Mouse (Mus musculus) layer of hippocampus, postnatal 10 days (tissue): ENCODE data around the gene Cox15. TPM values are rescaled to one million over a fixed set of nuclear protein-coding genes. Genes with fewer than 3 reads are reported as not detected.
A peak's percentile ranks its signal among the peaks of the same experiment; 100 is the strongest.

ENCODE experiments used
- DNase-seq, 2 experiments: peaks; one replicate each; pipeline ENCODE4 v3.0.0; 2021; ENCODE audit warnings: low spot score in 2 of 2
- total RNA-seq, 2 experiments: library from RNA; stranded (reverse); gene quantifications; 2 replicates each; pipeline ENCODE4 v1.2.3; 2021

Cox15 gene
- total RNA-seq, 2 experiments from 2014 or later, result 17.9 to 20.6 TPM

GRCm38 (mm10) chr19:43761543-43762256 lies 8.9 kb upstream of the Cox15 start:
- no peak for DNase-seq

GRCm38 (mm10) chr19:43760504-43760903 lies 7.7 kb upstream of the Cox15 start:
- peak; percentile 67 to 69 for DNase-seq

DNA sequence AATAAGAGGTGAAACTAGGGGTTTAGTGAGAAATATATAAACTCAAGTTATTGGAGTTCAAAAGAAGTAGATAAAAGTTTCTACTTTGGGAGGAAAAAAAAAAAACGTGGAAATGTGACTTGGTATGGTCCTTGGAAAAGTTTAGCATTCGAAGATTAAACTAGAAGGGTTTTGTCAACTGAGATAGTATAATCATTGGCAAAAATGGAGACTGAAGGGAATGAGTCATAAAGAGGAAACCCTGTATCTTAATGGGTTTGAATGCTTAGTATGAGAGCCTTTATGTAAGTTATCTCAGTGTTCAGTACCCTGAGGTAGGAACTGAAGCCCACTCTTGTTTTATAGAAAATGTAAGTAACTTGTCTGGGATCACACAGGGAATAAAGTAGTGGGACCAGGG lies 2.1 kb upstream of the Cox15 start:
- DNase-seq, result no peak

DNA sequence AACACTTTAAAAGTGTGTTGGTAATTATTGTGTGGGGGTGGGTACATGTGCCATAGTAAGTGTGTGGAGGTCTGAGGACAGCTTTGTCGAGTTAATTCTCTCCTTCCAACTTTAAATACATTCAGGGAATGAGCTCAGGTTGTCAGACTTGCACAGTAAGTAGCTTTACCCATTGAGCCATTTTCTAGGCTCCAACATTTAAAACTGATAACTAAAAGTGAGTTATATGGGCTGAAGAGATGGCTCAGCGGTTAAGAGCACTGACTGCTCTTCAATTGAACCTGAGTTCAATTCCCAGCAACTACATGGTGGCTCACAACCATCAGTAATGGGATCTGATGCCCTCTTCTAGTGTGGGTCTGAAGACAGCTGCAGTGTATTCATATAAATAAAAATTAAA lies 1.4 kb upstream of the Cox15 start:
- no peak for DNase-seq

- DNase-seq, result peak; percentile 91 to 93
Measured at GRCm38 (mm10) chr19:43753226-43753835, 531 bp upstream of the Cox15 start.

DNA sequence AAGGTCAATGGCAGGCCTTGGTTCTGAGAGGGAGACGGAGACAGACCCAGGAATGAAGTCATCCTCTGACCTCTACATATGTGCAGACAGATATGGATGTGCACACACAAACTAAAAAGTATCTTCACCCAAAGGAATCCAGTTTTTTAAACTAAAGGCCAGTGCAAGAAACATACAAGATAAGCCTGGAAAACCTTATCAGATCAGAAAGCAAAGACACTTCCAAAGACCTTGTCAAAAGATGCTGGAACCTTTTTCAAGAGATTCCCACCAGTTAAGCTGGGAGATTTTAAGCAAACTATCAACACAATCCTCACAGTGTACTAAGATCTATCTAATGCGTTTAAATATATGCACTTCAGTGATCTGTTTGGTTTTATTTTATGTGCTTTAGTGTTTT lies 2.8 kb downstream of the Cox15 start:
- no peak for DNase-seq

- DNase-seq, result peak in 1 of 2 experiments; percentile 4
Measured at GRCm38 (mm10) chr19:43747877-43748276, 4.9 kb downstream of the Cox15 start.

- DNase-seq, result no peak
Measured at GRCm38 (mm10) chr19:43745740-43746139, 7.1 kb downstream of the Cox15 start.

DNA sequence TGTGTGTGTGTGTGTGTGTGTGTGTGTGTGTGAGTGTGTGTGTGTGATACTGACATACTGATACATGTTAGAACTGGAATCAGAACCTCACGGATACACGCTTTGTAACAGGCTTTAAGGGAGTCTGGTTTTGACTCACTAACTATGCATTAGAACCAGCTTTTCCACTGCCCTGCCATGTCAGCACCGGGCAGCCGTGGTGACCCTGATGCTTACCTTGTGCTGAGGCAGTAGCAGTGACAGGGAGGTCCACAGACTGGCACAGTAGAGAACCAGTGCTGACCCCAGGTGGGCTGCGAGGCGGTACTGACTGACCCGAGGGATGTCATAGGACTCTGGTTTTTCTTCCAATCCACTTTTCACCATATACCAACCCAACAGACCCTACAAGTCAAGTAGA lies 9.4 kb downstream of the Cox15 start:
- DNase-seq, result no peak

- no peak for DNase-seq
Measured at GRCm38 (mm10) chr19:43738409-43738808, 14.4 kb downstream of the Cox15 start.

- DNase-seq, result no peak
Measured at GRCm38 (mm10) chr19:43731157-43731556, 21.6 kb downstream of the Cox15 start.

DNA sequence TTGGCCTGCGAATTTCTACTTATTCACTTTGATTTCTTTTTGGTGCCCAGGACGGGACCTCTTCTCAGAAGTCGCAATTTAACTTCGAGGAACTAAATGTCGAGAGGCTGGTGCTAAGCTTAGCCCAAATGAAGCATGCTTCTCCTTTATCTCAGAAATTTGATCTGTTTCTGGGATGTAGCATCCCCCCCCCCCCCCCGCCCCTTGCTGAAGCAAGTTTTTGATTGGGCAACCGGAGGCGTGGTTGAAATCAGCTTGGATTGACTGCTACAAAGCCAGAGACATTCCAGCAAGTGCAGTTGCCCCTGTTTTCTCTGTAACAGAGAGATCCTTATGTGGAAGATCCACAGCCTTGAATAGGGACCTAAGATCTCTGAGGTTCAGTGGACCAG lies 22.8 kb downstream of the Cox15 start:
- DNase-seq, result no peak

DNA sequence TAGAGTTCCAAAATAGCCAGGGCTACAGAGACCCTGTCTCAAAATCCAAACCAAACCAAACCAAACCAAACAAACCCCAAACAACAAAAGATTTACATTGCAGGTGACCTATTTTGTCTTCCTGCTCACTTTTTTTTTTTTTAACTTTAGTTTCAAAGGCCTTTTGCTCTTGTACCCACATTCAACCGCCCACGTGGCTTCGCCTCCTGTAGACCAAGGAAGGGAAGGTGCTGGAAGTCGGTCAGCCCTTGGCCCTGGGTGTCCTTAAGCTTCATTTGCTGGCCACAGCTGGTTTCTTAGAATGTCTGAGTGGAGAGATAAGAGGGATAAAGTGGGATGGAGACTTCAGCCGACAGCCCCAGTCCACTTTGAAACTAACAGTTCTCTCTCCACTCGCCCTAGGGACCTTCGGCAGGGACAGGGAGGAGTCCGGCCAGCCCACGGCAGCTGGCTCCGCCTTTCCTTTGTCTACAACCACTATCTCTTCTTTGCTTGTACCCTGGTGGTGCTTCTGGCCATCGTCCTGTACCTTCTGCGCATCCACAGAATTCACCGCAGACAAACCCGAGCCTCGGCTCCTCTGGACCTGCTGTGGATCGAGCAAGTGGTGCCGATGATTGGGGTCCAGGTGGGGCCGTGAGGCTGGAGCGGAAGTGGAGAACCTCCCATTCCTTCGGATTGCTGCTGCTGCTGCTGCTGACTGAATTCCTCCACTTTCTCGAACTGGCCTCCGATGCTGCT lies 23.3 kb downstream of the Cox15 start:
- no peak for DNase-seq

- no peak for DNase-seq
Measured at GRCm38 (mm10) chr19:43726510-43727146, 26.2 kb downstream of the Cox15 start.

GRCm38 (mm10) chr19:43724821-43725220 lies 28.0 kb downstream of the Cox15 start:
- no peak for DNase-seq

GRCm38 (mm10) chr19:43724194-43724593 lies 28.6 kb downstream of the Cox15 start:
- DNase-seq, result no peak

- DNase-seq, result no peak
Measured at GRCm38 (mm10) chr19:43723501-43723900, 29.3 kb downstream of the Cox15 start.

- no peak for DNase-seq
Measured at GRCm38 (mm10) chr19:43722891-43723290, 29.9 kb downstream of the Cox15 start.

DNA sequence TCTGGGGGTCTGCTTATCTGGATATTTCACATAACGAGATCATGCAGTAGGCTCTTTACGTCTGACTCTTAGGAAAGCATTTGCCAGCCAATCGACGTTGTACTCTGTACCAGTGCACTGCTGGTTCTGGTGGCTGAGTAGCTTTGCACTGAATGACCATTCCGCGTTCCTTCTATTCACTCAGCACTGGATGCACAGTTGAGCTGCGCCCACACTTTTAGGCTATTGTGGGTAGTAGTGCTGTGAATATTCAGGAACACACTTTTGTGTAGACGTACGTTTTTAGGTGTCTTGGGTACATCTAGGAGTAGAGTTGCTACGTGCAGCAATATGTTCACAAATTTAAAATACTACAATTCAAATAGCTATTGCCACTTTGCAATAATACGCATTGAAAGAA lies 32.7 kb downstream of the Cox15 start:
- no peak for DNase-seq

- DNase-seq, result no peak
Measured at GRCm38 (mm10) chr19:43711971-43712370, 40.8 kb downstream of the Cox15 start.

DNA sequence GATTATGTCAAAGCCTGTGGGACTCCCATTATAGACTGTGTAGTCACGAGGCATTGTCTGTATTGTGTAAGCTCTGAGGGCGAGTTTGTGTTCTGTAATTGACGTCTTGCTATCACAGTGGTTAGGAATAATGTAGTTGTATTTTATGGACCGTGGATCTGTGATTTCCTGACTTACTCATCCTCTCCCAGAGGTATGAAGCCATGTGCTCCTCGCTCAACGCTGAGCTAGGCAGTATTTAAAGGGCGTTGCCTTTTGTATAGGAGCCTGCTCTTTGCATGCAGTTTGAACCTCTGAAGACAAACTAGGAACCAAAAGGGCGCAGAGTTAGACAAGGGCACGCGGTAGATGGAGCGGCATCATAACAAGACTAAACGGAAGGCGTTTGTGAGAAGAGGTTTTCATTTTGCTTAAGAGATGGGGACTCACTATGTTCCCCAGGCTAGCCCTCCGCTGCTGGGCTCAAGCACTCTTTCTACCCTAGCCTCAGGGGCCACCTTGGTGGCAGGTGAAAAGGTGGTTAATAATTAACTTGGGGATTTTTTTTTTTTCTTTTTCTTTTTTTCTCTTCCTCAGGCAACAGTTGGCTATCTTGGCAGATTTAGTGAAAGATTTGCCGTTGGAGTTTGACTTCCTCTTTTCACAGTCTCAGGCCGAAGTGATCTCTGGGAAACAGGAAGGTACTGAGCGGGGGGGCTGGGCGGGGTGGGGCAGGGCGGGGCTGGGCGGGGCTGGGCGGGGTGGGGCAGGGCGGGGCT lies 41.5 kb downstream of the Cox15 start:
- DNase-seq, result no peak
